Mouse (Mus musculus): ENCODE measurements at regions not wholly inside any gene's neighbourhood (a gene's known extent, or its start where the extent isn't known, plus 50 kb on each side); places are given as distances from the start of the nearest gene placed in this dataset.
A peak's percentile ranks its signal among the peaks of the same experiment; 100 is the strongest.

- DNase-seq (ENCODE audit: low spot score in 2 of 2) = no peak
Measured at GRCm38 (mm10) chr9:15420677-15421076, 63.1 kb upstream of the Cep295 start.

- no peak for DNase-seq (ENCODE audit: low spot score in 2 of 2)
Measured at GRCm38 (mm10) chr9:15421864-15422263, 64.3 kb upstream of the Cep295 start.

- DNase-seq (ENCODE audit: low spot score in 2 of 2) = peak in 1 of 2 experiments; percentile 16
Measured at GRCm38 (mm10) chr9:15434279-15434678, 59.0 kb upstream of the Smco4 start.

- no peak for DNase-seq (ENCODE audit: low spot score in 2 of 2)
Measured at GRCm38 (mm10) chr9:15439319-15439980, 53.8 kb upstream of the Smco4 start.

- DNase-seq (ENCODE audit: low spot score in 2 of 2) = no peak
Measured at GRCm38 (mm10) chr9:15442131-15442530, 51.1 kb upstream of the Smco4 start.
